Mouse (Mus musculus) thymus, postnatal 14 days (tissue): ENCODE measurements around the gene Hydin.

Experiments
- DNase-seq: peaks from one replicate; pipeline ENCODE4 v3.0.0; 2021

Gene Hydin

GRCm38 (mm10) chr8:110643177-110643576 is 376.4 kb downstream of the Hydin start:
- no peak for DNase-seq

- DNase-seq = no peak
These were observed 377.6 kb downstream of the Hydin start for GRCm38 (mm10) chr8:110644422-110644821.

GRCm38 (mm10) chr8:110644901-110645300 is 378.1 kb downstream of the Hydin start:
- DNase-seq = no peak

DNA sequence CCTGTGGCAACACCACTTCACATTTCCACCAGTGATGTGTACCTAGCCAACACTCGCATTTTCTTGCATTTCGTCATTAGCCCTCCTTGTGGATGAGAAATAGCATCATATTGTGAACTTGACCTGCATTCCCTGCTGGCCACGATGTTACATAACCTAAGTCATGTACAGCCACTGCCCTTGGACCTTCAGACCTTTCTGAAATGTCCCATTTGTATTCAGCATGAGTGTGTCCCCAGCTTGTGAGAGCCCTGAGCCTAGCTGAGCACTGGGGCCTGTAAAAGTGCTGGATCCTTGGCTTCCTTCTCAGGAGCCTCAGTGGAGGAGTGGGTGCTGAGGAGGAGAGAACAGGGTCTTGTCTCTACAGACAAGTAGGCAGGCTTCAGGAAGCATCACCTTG is 378.6 kb downstream of the Hydin start:
- no peak for DNase-seq

DNA sequence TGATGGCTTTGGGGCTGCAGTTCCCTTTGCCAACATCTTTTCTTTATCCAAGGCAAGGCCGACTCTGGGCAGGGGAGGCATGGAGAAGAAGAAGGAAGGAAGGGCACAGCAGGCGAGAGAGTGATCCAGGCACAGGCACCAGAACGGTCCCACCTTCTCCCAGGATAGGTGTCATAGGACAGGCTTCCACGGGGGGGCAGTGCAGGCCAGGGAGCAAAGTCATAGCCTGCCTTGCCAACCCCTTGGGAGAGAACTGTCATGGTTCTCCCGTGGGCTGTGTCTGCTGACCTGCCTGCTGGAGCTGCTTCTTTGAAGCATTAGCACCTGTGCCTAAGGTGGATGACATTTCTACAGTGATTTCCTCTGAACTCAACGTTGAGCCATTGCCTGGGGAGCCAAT is 379.3 kb downstream of the Hydin start:
- DNase-seq = peak; percentile 50

GRCm38 (mm10) chr8:110648577-110648976 is 381.8 kb downstream of the Hydin start:
- no peak for DNase-seq

DNA sequence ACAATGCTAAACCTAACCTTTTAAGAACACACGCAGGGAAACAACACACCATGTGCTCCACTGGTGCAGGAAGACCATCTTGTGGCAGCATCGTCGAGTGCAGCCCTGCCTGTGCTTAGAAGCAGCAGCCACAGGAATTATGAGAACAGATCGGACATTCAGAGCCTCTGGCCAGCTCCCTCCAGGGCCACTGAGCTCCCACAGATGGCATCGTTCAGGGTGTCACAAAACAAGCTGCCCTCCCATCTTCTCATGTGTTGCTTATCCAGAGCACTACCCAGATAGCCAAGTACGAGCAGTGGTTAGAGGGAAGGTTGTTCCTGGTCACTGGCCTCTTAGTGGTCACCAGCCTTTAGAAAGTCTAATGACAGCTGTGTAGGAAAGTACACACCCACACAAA is 382.5 kb downstream of the Hydin start:
- DNase-seq = no peak

DNA sequence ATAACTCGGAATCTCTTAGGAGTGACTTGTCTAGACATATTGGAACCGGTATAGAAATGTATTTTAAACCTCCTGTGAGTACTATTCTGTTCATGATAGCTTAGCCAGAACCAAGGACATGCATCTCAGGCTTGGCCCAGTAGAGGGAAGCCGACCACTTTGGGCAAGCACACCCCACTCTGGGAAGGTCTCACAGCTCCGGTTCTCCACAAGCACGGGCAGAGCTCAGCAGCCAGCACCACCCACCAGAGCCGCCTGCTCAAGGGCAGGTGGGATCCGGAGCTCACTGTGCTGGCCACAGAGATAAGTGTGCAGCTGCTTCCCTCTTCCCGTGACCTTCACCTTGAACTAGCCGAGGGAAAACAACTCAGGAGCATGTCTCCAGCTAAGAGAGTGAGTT is 384.1 kb downstream of the Hydin start:
- DNase-seq = no peak

- DNase-seq = no peak
These were observed 385.1 kb downstream of the Hydin start for GRCm38 (mm10) chr8:110651847-110652246.

- no peak for DNase-seq
These were observed 387.6 kb downstream of the Hydin start for GRCm38 (mm10) chr8:110654075-110655060.

- DNase-seq = no peak
These were observed 389.1 kb downstream of the Hydin start for GRCm38 (mm10) chr8:110655827-110656226.

DNA sequence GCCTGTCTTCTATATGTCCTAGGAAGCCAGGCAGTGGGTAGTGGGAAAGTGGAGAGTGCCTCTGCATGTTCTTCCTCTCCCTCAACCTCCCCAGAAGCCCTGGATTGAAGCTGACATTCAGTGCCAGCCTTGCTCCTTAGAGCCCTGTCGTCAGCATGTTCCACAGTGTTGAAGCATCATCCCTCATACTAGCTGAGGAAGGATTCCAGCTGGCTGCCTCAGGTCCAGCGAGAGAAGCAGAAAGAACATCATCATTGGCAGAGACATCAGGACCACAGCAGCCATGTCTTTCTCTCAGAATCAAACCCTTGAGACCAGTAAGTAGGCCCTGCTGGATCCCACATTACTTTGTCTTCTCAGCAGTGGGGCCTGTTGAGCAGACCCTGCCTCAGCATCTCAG is 390.9 kb downstream of the Hydin start:
- DNase-seq = no peak
